Mouse (Mus musculus) erythroblast, embryonic 14.5 days (primary cell): ENCODE measurements around the gene Pnldc1.

Experiments
- GATA1 ChIP-seq: IDR thresholded peaks from 2 replicates; pipeline ENCODE4 v1.6.1; 2012; ENCODE audit warnings: low read length, inconsistent platforms, mixed read lengths
- TAL1 ChIP-seq: IDR thresholded peaks from 3 replicates; pipeline ENCODE4 v1.6.1; 2012; ENCODE audit warnings: low read length, inconsistent platforms, mixed read lengths

GRCm38 (mm10) chr17:12915881-12916583 is 6.0 kb upstream of the Pnldc1 start, which contains the start of gene Mrpl18:
- TF ChIP-seq GATA1 (peak; percentile 44; the same call in 1 of the 2 replicates), TAL1 (no peak)
